Mouse (Mus musculus): ENCODE data around the gene Mrpl27. TPM values are rescaled to one million over a fixed set of nuclear protein-coding genes. Genes with fewer than 3 reads are reported as not detected.

The Mrpl27 gene
- polyA plus RNA-seq, 1 experiment, result 59.9 TPM

GRCm38 (mm10) chr11:94629199-94629883 is 24.2 kb upstream of the Mrpl27 start, which contains the start of gene Lrrc59:
Gene Lrrc59 (plus strand): TSS chr11:94629767.
- peaks cover 41% of the 10 kb centered on the region for H3K79me2 ChIP-seq (ENCODE audit: control insufficient read depth, insufficient read depth)
- peak within 1 kb of the TSS; percentile 93 for H3K4me3 ChIP-seq
- H3K36me3 ChIP-seq (ENCODE audit: control insufficient read depth, insufficient read depth), result peaks cover 20% of the 10 kb centered on the region
- no peaks in the 10 kb centered on the region for H3K27me3 ChIP-seq (ENCODE audit: control insufficient read depth, insufficient read depth, insufficient read length)
- peak within 1 kb of the TSS; percentile 94 for H3K4me2 ChIP-seq (ENCODE audit: low read depth)
- TF ChIP-seq POLR2AphosphoS2 (IDR thresholded peaks at IDR 0.05; ENCODE audit: insufficient read length, low read depth), result peak; percentile 82
- no peak for TF ChIP-seq SRF (IDR thresholded peaks at IDR 0.05; ENCODE audit: control insufficient read depth, insufficient read length, low read depth)
- TF ChIP-seq POLR2A (IDR thresholded peaks at IDR 0.05; ENCODE audit: insufficient read length, low read depth), result peak; percentile 95
- TF ChIP-seq MYOG (IDR thresholded peaks at IDR 0.05; ENCODE audit: control insufficient read depth in 1 of 3, insufficient read depth in 1 of 3, insufficient read length in 2 of 3, low read depth in 2 of 3), result peak in 2 of 3 experiments; percentile 59 to 66
- peak within 1 kb of the TSS; percentile 84 for H3ac ChIP-seq (ENCODE audit: control insufficient read depth, insufficient read length)

DNA sequence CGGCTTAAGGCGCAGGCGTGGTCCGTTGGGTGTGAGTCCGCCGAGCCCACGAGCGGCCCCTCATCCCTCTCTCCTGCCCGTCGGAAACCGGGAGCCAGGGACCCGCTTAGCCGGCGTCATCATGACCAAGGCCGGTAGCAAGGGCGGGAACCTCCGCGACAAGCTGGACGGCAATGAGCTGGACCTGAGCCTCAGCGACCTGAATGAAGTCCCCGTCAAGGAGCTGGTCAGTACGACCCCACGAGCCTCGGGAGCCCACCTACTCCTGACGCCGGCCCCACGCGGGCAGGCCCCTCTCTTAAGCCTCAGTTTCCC is 23.7 kb upstream of the Mrpl27 start:
- H3ac ChIP-seq (ENCODE audit: control insufficient read depth, insufficient read length), result peak overlapping the region; percentile 84
- peak overlapping the region; percentile 93 for H3K4me3 ChIP-seq
- TF ChIP-seq TCF3 (IDR thresholded peaks at IDR 0.05; ENCODE audit: insufficient read length, low read depth) (no peak), MAX (IDR thresholded peaks at IDR 0.05; ENCODE audit: low read depth) (no peak), MYOD1 (IDR thresholded peaks at IDR 0.05; ENCODE audit: control insufficient read depth in 1 of 3, insufficient read length in 2 of 3, low read depth in 2 of 3) (no peak), POLR2AphosphoS2 (IDR thresholded peaks at IDR 0.05; ENCODE audit: insufficient read length, low read depth) (no peak), USF1 (IDR thresholded peaks at IDR 0.05; ENCODE audit: low read depth) (no peak), REST (IDR thresholded peaks at IDR 0.05; ENCODE audit: insufficient read depth, insufficient read length) (no peak), MYOG (IDR thresholded peaks at IDR 0.05; ENCODE audit: control insufficient read depth in 1 of 3, insufficient read depth in 1 of 3, insufficient read length in 2 of 3, low read depth in 2 of 3) (no peak), CEBPB (IDR thresholded peaks at IDR 0.05; ENCODE audit: insufficient read depth, poor library complexity, severe bottlenecking) (no peak), TCF12 (IDR thresholded peaks at IDR 0.05; ENCODE audit: insufficient read depth, poor library complexity, severe bottlenecking) (no peak), POLR2A (IDR thresholded peaks at IDR 0.05; ENCODE audit: insufficient read length, low read depth) (no peak), E2F4 (IDR thresholded peaks at IDR 0.05; ENCODE audit: insufficient read depth) (no peak), SRF (IDR thresholded peaks at IDR 0.05; ENCODE audit: control insufficient read depth, insufficient read length, low read depth) (no peak)
- H3K27me3 ChIP-seq (ENCODE audit: control insufficient read depth, insufficient read depth, insufficient read length), result no peaks in the 10 kb centered on the region
- peaks cover 41% of the 10 kb centered on the region for H3K79me2 ChIP-seq (ENCODE audit: control insufficient read depth, insufficient read depth)
- peaks cover 25% of the 10 kb centered on the region for H3K36me3 ChIP-seq (ENCODE audit: control insufficient read depth, insufficient read depth)
- H3K4me2 ChIP-seq (ENCODE audit: low read depth), result peak overlapping the region; percentile 94

GRCm38 (mm10) chr11:94630199-94631011 is 23.2 kb upstream of the Mrpl27 start:
- Histone ChIP-seq H3K27me3 (ENCODE audit: control insufficient read depth, insufficient read depth, insufficient read length) (no peaks in the 10 kb centered on the region), H3K36me3 (ENCODE audit: control insufficient read depth, insufficient read depth) (peaks cover 31% of the 10 kb centered on the region), H3K4me2 (ENCODE audit: low read depth) (peak overlapping the region; percentile 94), H3K79me2 (ENCODE audit: control insufficient read depth, insufficient read depth) (peaks cover 41% of the 10 kb centered on the region), H3ac (ENCODE audit: control insufficient read depth, insufficient read length) (peak overlapping the region; percentile 84), H3K4me3 (peak overlapping the region; percentile 93)
- no peak for TF ChIP-seq POLR2A (IDR thresholded peaks at IDR 0.05; ENCODE audit: insufficient read length, low read depth)
- TF ChIP-seq MYOG (IDR thresholded peaks at IDR 0.05; ENCODE audit: control insufficient read depth in 1 of 3, insufficient read depth in 1 of 3, insufficient read length in 2 of 3, low read depth in 2 of 3), result no peak
- peak; percentile 25 for TF ChIP-seq USF1 (IDR thresholded peaks at IDR 0.05; ENCODE audit: low read depth)
- no peak for TF ChIP-seq REST (IDR thresholded peaks at IDR 0.05; ENCODE audit: insufficient read depth, insufficient read length)
- no peak for TF ChIP-seq TCF12 (IDR thresholded peaks at IDR 0.05; ENCODE audit: insufficient read depth, poor library complexity, severe bottlenecking)
- TF ChIP-seq E2F4 (IDR thresholded peaks at IDR 0.05; ENCODE audit: insufficient read depth), result no peak
- no peak for TF ChIP-seq SRF (IDR thresholded peaks at IDR 0.05; ENCODE audit: control insufficient read depth, insufficient read length, low read depth)
- TF ChIP-seq TCF3 (IDR thresholded peaks at IDR 0.05; ENCODE audit: insufficient read length, low read depth), result no peak
- 0 out of 2 replicates have a peak, but pooled peaks have one; percentile 31 for TF ChIP-seq CEBPB (IDR thresholded peaks at IDR 0.05; ENCODE audit: insufficient read depth, poor library complexity, severe bottlenecking)
- no peak for TF ChIP-seq POLR2AphosphoS2 (IDR thresholded peaks at IDR 0.05; ENCODE audit: insufficient read length, low read depth)
- TF ChIP-seq MAX (IDR thresholded peaks at IDR 0.05; ENCODE audit: low read depth), result no peak
- TF ChIP-seq MYOD1 (IDR thresholded peaks at IDR 0.05; ENCODE audit: control insufficient read depth in 1 of 3, insufficient read length in 2 of 3, low read depth in 2 of 3), result no peak

DNA sequence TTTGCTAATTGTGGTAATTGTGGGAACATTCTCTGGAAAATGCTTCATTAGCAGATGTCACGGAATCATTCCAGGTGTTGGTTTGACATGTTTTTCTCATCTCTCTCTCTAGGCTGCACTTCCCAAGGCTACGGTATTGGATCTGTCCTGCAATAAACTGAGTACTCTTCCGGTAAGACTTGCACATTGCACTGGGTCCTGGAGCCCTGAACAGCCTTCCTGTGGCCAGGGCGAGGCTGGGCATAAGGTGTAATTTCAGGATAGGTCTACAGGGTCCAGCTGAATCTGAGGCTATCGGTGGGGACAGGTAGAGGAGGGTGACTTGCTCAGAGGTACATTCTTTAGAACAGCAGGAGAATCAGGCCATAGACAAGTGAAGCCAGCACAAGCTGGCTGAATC is 21.6 kb upstream of the Mrpl27 start:
- TF ChIP-seq TCF12 (IDR thresholded peaks at IDR 0.05; ENCODE audit: insufficient read depth, poor library complexity, severe bottlenecking) (no peak), CEBPB (IDR thresholded peaks at IDR 0.05; ENCODE audit: insufficient read depth, poor library complexity, severe bottlenecking) (no peak), MYOD1 (IDR thresholded peaks at IDR 0.05; ENCODE audit: control insufficient read depth in 1 of 3, insufficient read length in 2 of 3, low read depth in 2 of 3) (no peak), SRF (IDR thresholded peaks at IDR 0.05; ENCODE audit: control insufficient read depth, insufficient read length, low read depth) (no peak), MAX (IDR thresholded peaks at IDR 0.05; ENCODE audit: low read depth) (no peak), POLR2AphosphoS2 (IDR thresholded peaks at IDR 0.05; ENCODE audit: insufficient read length, low read depth) (no peak), MYOG (IDR thresholded peaks at IDR 0.05; ENCODE audit: control insufficient read depth in 1 of 3, insufficient read depth in 1 of 3, insufficient read length in 2 of 3, low read depth in 2 of 3) (no peak), E2F4 (IDR thresholded peaks at IDR 0.05; ENCODE audit: insufficient read depth) (no peak), TCF3 (IDR thresholded peaks at IDR 0.05; ENCODE audit: insufficient read length, low read depth) (no peak), USF1 (IDR thresholded peaks at IDR 0.05; ENCODE audit: low read depth) (no peak), REST (IDR thresholded peaks at IDR 0.05; ENCODE audit: insufficient read depth, insufficient read length) (no peak), POLR2A (IDR thresholded peaks at IDR 0.05; ENCODE audit: insufficient read length, low read depth) (no peak)
- H3K36me3 ChIP-seq (ENCODE audit: control insufficient read depth, insufficient read depth), result peaks cover 45% of the 10 kb centered on the region
- H3K79me2 ChIP-seq (ENCODE audit: control insufficient read depth, insufficient read depth), result peaks cover 41% of the 10 kb centered on the region
- H3K27me3 ChIP-seq (ENCODE audit: control insufficient read depth, insufficient read depth, insufficient read length), result no peaks in the 10 kb centered on the region
- peak overlapping the region; percentile 93 for H3K4me3 ChIP-seq
- no peak overlapping the region for H3ac ChIP-seq (ENCODE audit: control insufficient read depth, insufficient read length)
- H3K4me2 ChIP-seq (ENCODE audit: low read depth), result no peak overlapping the region

Measured in myocyte (in vitro differentiated cells).